Mouse (Mus musculus) heart, postnatal 4 days (tissue): ENCODE results near the gene Nipal3. TPM values are rescaled to one million over a fixed set of nuclear protein-coding genes. Genes with fewer than 3 reads are reported as not detected.

Experiments used
- DNase-seq: peaks from one replicate; pipeline ENCODE4 v3.0.0; 2021
- total RNA-seq, 2 experiments: library from RNA; stranded (reverse); gene quantifications; 2 replicates each; pipeline ENCODE4 v1.2.3; 2021

Gene Nipal3
- total RNA-seq, 2 experiments from 2014 or later: 19.3 to 19.6 TPM

- no peak for DNase-seq
Observed at GRCm38 (mm10) chr4:135505794-135506193, 11.0 kb upstream of the Nipal3 start.

- DNase-seq: no peak
Observed at GRCm38 (mm10) chr4:135501587-135501986, 6.7 kb upstream of the Nipal3 start.

- DNase-seq: no peak
Observed at GRCm38 (mm10) chr4:135499831-135500230, 5.0 kb upstream of the Nipal3 start.

GRCm38 (mm10) chr4:135498136-135498535 is 3.3 kb upstream of the Nipal3 start:
- no peak for DNase-seq

GRCm38 (mm10) chr4:135495810-135496209 is 972 bp upstream of the Nipal3 start:
- peak; percentile 59 for DNase-seq

GRCm38 (mm10) chr4:135495397-135495791 is 556 bp upstream of the Nipal3 start:
- DNase-seq: no peak

- peak; percentile 28 for DNase-seq
Observed at GRCm38 (mm10) chr4:135493691-135494520, 932 bp downstream of the Nipal3 start.

GRCm38 (mm10) chr4:135493271-135493670 is 1.6 kb downstream of the Nipal3 start:
- no peak for DNase-seq

- DNase-seq: no peak
Observed at GRCm38 (mm10) chr4:135489256-135489655, 5.6 kb downstream of the Nipal3 start.

- no peak for DNase-seq
Observed at GRCm38 (mm10) chr4:135486352-135486751, 8.5 kb downstream of the Nipal3 start.

GRCm38 (mm10) chr4:135485086-135485485 is 9.8 kb downstream of the Nipal3 start:
- DNase-seq: no peak

GRCm38 (mm10) chr4:135480370-135480769 is 14.5 kb downstream of the Nipal3 start:
- DNase-seq: peak; percentile 14

- DNase-seq: no peak
Observed at GRCm38 (mm10) chr4:135477851-135478250, 17.0 kb downstream of the Nipal3 start.

GRCm38 (mm10) chr4:135463406-135463805 is 31.4 kb downstream of the Nipal3 start:
- DNase-seq: no peak

GRCm38 (mm10) chr4:135453572-135453971 is 41.3 kb downstream of the Nipal3 start:
- no peak for DNase-seq

GRCm38 (mm10) chr4:135453164-135453563 is 41.7 kb downstream of the Nipal3 start:
- no peak for DNase-seq

GRCm38 (mm10) chr4:135451360-135452015 is 43.4 kb downstream of the Nipal3 start:
- DNase-seq: no peak

GRCm38 (mm10) chr4:135442473-135442872 is 52.4 kb downstream of the Nipal3 start:
- DNase-seq: no peak

- peak; percentile 44 for DNase-seq
Observed at GRCm38 (mm10) chr4:135439904-135440522, 54.8 kb downstream of the Nipal3 start.

- peak; percentile 59 for DNase-seq
Observed at GRCm38 (mm10) chr4:135439188-135439647, 55.6 kb downstream of the Nipal3 start.

GRCm38 (mm10) chr4:135437924-135438323 is 56.9 kb downstream of the Nipal3 start:
- DNase-seq: no peak

GRCm38 (mm10) chr4:135436291-135436690 is 58.5 kb downstream of the Nipal3 start:
- peak; percentile 38 for DNase-seq

GRCm38 (mm10) chr4:135434395-135434789 is 60.4 kb downstream of the Nipal3 start:
- DNase-seq: no peak
